Mouse (Mus musculus) spleen, postnatal 14 days (tissue): Measurements from ENCODE around the gene Tom1.

Experiments
- DNase-seq, 2 experiments: peaks; one replicate each; pipeline ENCODE4 v3.0.0; 2021 to 2022; ENCODE audit warnings: low spot score in 2 of 2

The Tom1 gene

GRCm38 (mm10) chr8:75042171-75042570 is 8.7 kb downstream of the Tom1 start:
- DNase-seq = no peak

- no peak for DNase-seq
Observed at GRCm38 (mm10) chr8:75042974-75043373, 9.5 kb downstream of the Tom1 start.

DNA sequence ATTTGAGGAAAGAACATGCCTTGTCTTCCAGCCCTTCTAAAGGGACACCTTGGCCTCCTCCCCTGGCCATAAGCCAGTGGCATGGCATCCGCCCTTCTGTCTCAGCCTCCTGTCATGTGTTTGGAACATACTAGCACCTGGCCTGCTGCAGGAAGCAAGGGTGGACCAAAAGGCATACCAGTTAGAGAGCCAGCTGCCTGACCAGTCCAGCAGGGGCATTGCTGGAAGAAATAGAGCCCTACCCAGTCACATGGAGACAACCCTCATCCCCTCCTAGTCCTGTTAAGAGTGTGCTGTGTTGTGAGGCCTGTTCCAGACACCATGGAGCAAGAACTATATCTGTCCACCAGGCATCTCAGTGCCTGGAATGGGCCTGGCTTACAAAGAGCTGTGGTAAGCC is 12.8 kb downstream of the Tom1 start:
- no peak for DNase-seq

DNA sequence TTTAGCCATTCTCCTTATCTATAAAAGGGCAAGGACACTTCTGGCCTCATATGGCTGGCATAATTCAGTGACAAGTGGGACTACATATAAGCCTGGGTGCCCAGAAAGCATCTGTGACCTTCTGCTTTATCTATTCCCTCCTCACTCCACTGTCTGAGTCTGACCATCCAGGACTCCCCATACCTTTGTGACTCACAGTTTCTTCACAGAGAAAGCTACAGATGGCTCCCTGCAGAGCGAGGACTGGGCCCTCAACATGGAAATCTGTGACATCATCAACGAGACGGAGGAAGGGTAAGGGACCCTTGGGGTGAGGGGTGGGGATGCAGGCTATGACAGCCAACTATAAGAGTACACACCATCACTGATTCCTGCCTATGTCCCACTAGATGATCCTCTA is 14.3 kb downstream of the Tom1 start:
- DNase-seq = no peak

DNA sequence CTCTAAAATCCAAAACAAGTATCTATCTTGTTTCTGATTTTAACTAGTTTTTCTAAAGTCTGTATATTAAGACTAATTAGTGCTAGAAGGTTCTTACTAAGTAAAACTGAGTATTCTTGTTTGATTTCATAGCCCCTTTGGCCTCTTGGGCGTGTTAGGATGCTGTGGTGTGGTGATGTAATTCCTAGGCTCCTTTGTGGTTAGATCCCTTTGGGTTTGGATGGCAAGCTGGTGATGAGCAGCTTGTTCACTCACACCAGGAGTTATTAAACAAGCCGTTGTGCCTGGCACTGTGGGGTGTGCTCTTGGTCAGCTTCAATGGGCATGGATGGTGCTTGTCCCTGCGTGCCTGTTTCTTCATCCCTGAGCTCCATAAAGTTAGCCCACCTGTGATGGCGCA is 19.8 kb downstream of the Tom1 start:
- DNase-seq = no peak

DNA sequence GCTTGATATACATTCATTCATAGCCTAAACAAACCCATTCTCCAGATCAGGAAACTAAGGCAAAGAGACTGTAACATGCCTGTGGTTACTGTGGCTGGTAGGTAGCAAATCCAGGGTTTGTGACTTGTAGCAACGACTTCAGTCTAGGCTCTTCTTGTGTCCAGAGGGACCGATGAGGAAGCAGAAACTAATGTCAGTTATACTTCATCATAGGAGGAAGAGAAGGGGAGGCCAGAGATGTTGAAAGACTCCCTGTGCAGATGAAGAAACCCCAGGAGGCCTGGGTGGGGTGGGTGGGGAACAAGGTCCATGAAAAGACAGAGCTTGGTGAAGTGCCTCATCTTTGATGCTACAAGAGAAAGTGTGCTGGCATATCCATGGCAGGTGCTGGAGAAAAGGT is 22.2 kb downstream of the Tom1 start:
- DNase-seq = no peak

DNA sequence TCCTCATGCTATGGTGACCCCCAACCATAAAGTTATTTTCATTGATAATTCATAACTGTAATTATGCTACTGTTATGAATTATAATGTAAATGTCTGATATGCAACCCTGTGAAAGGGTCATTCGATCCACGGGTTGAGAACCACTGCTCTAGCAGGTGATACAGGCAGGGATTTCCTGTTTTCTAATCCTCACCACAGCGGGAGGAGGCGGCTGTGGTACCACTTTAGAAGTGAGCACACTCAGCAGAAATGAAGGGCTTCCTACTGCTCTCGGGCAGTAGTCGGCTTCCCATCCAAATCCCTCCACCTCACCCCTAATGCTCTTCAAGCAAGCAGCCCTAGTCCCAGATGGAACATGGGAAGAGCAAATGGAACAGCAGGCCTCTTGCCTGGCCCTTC is 26.5 kb downstream of the Tom1 start:
- DNase-seq = no peak

GRCm38 (mm10) chr8:75060815-75061214 is 27.3 kb downstream of the Tom1 start:
- no peak for DNase-seq

GRCm38 (mm10) chr8:75063290-75063689 is 29.8 kb downstream of the Tom1 start:
- no peak for DNase-seq

GRCm38 (mm10) chr8:75064790-75065189 is 31.3 kb downstream of the Tom1 start:
- no peak for DNase-seq

- DNase-seq = no peak
Observed at GRCm38 (mm10) chr8:75067287-75067686, 33.8 kb downstream of the Tom1 start.

- no peak for DNase-seq
Observed at GRCm38 (mm10) chr8:75070297-75070696, 36.8 kb downstream of the Tom1 start.

GRCm38 (mm10) chr8:75071627-75072346 is 38.3 kb downstream of the Tom1 start:
- DNase-seq = peak; percentile 53 to 69

DNA sequence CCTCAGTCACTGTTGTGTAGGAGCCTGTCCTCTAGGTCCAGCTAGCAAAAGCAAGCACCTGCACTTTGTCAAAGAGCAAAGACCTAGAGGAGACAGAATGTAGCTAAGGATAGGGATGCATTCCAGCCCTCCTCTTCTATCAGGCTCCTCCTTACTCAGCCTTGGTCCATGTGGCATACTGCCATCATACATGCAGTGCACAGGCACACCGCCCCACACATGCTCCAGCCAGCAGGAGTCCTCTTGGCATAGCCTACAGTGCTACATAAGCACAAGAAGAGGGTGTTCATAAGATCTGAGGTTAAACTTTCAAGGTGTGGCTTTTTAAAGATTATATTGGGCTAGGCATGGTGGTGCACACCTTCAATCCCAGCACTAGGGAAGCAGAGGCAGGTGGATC is 41.4 kb downstream of the Tom1 start:
- DNase-seq = no peak

GRCm38 (mm10) chr8:75078215-75078614 is 44.7 kb downstream of the Tom1 start:
- no peak for DNase-seq

GRCm38 (mm10) chr8:75078851-75079250 is 45.3 kb downstream of the Tom1 start:
- no peak for DNase-seq

GRCm38 (mm10) chr8:75081364-75082040 is 48.0 kb downstream of the Tom1 start:
- no peak for DNase-seq

DNA sequence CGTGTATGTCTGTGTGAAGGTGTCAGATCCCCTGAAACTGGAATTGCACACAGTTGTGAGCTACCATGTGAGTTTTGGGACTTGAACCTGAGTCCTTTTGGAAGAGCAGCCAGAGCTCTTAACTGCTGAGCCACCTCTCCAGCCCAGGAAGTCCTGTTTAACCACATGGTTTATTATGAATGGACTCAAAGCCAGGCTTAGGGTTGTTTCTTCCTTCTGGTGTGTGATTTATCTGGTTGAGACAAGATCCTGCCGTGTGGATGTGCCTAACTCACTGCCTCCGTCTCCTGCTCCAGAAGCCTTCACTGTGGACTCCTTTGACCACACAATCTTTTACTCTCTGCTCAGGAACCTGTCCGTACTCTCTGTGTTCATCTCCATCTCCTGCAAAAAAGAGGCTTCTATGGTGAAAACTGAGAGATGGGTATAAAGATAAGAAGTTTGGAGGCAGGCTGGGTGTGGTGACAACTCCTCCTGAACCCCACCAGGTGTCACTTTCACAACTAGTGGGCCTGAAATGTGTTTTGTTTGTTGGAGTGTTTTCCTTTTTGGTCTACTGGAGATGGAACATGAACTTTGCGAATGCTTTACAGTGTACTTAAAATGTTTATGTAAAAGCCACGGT is 48.8 kb downstream of the Tom1 start:
- DNase-seq = no peak

GRCm38 (mm10) chr8:75083846-75084245 is 50.3 kb downstream of the Tom1 start:
- peak; percentile 78 to 84 for DNase-seq

DNA sequence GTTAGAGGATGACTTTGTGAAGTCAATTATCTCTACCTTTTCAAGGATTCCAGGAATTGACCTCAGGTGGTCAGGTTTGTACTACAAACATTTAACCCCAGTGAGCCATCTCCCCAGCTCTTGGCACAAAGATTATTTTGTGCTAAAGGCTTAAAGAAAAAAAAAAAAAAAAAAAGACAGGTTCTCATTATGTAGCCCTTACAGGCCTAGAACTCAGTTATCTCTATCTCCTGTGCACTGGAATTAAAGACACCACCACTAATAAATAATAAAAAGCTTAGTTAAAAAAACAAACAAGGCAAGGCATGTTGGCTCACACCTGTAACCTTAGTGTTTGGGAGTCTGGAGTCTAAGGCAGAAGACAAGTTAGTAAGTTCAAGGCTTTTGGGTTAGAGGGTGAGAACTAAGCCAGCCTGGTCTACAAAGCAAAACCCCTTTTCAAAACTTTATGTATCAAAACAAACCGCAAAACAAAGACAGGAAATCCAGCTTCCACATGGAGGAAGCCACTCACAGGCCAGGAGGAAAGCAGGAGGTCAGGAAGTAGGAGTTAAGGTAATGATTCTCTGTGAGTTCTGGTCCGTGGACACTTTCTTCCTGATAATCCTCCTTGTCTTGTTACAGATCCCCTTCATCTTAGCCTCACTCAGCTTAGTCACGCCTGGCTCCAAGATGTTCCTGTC is 51.0 kb downstream of the Tom1 start:
- no peak for DNase-seq

GRCm38 (mm10) chr8:75086002-75086401 is 52.5 kb downstream of the Tom1 start:
- no peak for DNase-seq

DNA sequence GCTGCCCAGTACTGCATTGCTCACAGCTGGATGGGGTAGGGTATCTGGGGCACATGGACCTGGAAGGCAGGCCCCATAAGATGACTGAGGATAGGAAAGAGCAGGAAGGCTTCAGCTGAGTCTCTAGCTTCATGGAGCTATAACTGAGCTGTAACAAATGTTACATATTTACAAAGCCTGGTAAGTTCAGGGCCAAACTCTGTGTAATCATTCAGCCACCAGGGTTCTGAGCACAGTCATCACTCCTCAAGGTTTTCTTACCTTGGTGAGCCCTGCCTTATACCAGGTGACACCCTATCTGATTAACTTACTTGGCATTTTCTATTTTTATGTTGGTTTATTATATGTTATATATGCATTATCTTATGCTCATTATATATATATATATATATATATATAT is 53.6 kb downstream of the Tom1 start:
- no peak for DNase-seq
